Mouse (Mus musculus) erythroblast, embryonic 14.5 days (primary cell): ENCODE measurements around the gene Trpm3.

Experiments used
- GATA1 ChIP-seq: IDR thresholded peaks from 2 replicates; pipeline ENCODE4 v1.6.1; 2012; ENCODE audit warnings: low read length, inconsistent platforms, mixed read lengths
- TAL1 ChIP-seq: IDR thresholded peaks from 3 replicates; pipeline ENCODE4 v1.6.1; 2012; ENCODE audit warnings: low read length, inconsistent platforms, mixed read lengths

DNA sequence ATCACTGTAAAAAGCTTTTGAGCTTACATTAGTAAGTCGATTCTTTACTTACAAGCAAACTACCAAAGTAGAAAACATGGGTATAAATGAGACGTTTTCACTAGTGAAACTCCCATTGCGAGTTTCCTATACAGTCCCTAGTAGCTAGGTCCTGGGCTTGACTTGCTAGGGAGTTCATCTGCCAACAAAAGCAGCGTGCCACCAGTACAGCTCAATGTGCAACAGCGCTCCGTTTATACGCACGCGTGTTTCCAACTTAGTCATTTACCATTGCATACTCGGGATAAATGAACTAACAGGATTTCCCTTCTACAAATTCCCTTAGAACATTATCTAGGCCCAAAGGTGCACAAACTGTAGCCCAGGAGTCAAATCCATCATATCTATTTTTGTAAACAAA, 615.2 kb downstream of the Trpm3 start:
- no peak for TF ChIP-seq GATA1
- no peak for TF ChIP-seq TAL1
